Mouse (Mus musculus) ZHBTc4 (cell line): ENCODE data around the gene Gm42791.

Source experiments
- DNase-seq: peaks from one replicate; pipeline ENCODE4 v3.0.0-alpha.2; 2011; ENCODE audit warnings: low read depth, low spot score

The Gm42791 gene

DNA sequence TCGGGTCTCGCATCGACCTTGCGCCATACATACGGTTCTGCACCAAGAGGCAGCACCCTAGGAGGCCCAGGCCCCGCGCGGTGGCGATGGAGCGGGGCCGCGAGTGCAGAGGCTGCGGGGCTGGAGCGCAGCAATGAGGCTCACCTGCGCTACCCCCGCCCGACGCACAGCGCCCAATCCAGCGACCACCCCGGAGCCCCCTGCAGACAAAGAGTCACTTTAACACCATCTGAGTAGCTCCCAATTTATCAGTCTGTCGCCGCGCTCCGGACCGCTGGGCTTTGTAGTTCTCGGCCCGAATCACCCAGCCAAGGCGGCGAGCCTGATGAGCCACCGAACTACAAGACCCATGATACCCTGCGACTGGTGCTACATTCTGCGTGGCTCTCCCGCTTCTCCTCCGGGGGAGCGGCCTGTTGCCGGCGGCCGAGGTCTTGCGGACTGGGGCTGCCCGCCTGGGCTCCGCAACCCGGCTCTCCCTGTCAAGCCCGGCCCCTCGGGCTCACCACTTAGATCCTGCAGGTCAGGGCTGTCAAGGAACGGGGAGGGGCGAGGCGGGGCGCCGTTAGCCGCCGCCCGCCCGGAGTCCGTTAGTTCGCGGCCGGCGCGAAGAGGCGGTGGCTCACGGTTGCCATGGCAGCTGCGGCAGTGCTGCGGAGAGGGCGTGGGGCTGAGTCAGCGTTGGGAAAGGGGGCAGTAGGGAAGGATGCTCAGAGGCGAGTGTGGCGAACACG lies 66.4 kb downstream of the Gm42791 start:
- DNase-seq: peak; percentile 98

DNA sequence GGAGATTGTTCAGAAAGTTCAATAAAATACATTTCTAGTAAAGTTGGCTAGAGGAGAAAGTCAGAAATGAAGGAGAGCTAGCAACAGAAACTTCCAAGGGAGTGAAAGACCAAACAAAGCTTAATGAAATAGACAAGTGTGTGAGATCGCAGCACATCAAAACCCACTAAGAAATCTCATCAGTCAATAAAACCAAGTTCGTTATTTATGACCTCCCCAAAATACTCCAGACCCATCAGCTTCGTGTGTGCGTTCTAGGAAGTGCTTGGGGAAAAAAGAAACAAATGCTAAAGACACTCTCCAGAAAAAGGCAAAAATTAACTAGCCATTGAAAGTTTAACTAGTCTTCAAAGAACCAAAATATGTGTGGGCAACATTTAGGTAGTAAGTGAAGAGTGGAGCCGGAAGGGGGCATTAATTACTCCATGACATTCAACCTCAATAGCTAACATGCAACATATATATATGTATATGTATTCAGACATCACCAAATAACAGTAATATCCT lies 67.2 kb downstream of the Gm42791 start:
- no peak for DNase-seq

DNA sequence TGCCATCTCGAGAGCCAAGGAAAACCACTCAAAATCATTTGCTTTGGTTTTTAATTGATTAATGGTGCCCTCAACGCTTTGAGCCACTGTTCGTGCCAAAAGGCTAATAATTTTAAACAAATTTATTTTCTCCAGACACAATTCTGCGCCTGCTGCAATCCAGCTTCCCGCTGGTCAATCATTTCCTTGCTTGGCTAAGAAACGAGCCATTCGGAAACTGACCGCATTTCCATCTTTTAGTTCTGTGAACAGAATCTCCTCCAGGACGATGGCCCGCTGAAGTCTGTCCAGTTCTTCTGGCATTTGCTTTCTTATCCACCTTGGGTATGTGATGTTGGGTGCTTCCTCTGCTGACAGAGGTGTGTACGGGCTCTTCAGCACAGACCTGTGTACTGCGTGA lies 70.4 kb downstream of the Gm42791 start:
- DNase-seq: no peak

DNA sequence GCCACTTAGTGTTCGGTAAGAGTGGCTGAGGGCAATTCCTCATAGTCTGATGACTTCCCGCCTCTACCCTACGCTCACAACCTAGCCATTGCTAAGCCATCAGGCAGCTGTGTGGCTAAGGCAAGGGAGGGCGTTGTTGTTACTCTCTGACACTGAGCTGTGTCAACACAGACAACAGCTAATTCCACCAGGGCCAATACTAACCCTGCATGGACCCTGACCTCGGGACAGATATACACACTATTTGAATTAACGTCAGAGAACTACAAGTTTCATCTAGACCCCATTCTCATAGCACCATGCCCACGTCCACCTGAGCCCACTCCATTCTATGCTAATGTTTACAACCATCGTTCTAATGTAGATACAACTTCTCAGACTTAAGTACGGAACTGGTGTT lies 70.9 kb downstream of the Gm42791 start:
- no peak for DNase-seq

DNA sequence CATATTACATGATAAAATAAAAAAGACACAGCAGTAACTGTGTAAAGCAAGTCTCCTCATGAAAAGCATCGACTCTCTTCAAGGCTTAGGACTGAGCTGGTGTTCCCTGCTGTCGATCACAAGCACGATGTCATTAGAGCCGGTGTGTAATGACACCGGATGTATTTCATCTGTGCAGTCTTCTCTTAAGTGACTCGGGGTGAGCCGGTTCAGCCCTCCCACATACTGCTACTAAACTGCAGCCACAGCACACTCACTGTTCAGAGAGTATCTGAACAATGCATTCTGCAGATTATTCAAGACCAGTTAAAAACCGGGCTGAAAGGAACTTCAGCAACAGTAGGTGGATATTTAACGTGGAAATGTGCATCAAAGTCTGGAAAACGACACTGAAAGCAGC lies 71.5 kb downstream of the Gm42791 start:
- no peak for DNase-seq

DNA sequence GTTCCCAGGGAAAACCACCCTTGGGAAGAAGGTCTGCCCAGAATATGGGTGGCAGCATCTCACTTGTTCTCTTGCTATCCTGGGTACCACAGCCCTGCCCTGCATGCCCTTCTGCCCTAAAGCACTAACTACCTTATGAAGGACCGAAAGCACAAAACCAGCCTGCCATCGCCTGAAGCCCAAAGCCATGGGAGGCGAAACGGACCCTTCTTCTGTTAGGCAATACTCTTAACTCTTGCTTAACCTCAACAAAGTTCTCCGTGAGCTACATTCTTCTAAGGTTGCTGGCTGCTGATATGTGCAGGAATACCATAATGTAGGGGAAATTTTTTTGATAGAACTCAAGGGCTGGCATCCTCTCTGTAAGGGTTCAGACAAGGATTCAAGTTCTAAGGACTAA lies 72.2 kb downstream of the Gm42791 start:
- no peak for DNase-seq

DNA sequence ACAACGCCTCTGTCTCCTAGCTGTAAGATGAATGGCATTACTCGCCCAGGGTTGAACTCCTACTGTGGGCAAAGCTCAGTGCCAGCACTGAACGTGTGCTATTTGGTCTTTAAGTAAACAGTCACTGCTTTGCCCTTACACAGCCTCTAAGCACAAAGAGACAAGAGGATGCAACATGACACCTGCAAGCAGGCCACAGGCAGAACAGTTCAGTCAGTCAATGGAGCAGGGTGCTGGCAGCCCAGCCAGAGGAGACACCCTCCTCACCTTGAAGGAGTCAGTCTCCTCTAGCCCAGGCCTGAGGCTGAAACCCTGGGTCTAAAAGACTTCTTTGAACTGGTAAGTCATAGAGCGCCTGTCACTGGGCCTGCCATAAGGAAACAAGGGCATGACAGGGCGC lies 76.9 kb downstream of the Gm42791 start:
- DNase-seq: peak; percentile 48

DNA sequence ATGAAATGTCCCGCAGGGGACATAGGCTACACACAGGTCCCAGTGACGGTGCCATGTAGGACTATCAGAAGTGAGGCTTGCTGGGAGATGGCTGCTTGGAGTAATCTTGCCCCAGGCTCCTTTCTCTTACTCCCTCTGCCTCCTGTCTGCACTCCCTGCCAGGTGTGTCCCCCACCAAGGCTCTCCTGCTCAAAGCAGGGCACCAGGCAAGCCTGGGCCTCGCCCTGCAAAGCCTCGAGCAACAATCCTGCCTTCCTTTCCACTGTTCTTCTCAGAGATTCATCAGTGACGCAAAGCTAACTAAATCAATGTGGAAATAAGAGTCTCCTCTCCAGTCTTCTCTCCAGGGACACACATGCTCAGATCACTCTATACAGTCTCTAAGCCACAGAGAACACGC lies 78.2 kb downstream of the Gm42791 start:
- no peak for DNase-seq

DNA sequence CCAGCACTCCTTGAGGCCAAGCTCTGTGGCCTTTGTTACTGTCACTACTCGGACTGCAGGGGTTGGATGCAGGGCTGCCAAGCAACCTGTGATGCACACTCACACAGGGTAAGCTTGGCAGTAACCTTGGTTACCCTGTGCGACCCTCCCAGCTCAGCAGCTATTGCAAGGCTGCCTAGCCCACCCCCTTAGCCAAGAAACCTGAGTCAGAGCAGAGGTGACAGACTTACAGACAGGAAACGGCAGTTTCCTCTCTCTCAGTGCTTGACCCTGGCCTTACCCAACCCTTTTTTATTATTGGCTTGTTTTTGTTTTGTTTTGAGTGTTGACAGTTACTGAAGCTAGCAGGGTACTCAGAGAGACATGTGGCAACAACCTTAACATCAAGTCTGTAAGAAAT lies 82.7 kb downstream of the Gm42791 start:
- DNase-seq: no peak

DNA sequence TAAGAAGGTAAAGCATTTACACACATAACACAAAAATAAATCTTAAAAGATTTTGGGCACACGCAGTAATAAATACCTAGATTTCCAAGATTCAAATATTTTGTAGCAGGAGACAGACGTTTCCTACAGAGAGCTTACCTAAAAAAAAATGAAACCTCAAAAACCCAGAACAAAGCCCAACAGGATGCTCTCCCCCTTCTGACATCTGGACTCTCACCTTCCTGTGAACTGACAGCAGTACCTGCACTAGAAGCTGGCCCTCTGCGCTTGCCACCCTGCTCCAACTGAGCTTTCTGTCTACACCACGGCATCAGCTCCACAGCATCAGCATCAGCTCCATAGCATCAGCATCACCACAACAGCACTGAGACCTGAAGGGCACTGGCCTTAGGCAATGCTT lies 84.9 kb downstream of the Gm42791 start:
- DNase-seq: no peak

DNA sequence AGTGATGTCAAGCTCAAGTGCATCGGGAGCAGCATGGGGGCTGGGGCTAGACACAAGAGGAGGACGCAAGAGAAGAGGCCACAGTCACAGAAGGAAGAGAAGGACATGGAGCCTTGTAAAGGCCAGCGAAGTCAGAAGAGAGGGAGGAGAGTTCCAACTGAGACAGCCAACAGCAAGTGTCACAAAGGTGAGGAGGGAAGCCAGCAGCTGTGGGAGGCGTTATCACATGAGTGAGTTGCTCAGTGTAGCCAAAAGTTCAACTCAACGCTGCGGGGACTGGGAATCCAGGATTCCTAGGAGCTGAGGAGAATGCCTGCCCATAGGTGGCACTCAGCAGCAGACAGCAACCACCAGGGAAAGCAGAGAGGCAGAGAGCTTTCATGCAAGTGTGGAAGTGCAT lies 85.5 kb downstream of the Gm42791 start:
- peak; percentile 47 for DNase-seq

DNA sequence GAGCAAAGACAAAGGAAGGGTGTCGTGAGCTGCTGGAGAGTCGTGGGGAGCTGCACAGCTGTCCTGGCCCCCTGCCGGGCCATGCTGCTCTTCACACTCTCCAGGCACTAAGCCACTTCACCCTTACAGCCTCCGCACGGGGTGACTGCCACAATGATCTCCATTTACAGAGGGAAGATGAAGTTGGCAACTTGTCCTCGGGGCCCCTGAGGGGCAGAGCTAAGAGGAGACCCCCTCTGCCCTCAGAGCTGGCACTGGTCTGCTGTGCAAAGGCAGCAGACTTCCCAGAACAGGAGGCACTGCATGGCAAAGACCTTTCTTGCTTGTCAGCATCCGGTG lies 85.9 kb downstream of the Gm42791 start:
- peak; percentile 74 for DNase-seq

DNA sequence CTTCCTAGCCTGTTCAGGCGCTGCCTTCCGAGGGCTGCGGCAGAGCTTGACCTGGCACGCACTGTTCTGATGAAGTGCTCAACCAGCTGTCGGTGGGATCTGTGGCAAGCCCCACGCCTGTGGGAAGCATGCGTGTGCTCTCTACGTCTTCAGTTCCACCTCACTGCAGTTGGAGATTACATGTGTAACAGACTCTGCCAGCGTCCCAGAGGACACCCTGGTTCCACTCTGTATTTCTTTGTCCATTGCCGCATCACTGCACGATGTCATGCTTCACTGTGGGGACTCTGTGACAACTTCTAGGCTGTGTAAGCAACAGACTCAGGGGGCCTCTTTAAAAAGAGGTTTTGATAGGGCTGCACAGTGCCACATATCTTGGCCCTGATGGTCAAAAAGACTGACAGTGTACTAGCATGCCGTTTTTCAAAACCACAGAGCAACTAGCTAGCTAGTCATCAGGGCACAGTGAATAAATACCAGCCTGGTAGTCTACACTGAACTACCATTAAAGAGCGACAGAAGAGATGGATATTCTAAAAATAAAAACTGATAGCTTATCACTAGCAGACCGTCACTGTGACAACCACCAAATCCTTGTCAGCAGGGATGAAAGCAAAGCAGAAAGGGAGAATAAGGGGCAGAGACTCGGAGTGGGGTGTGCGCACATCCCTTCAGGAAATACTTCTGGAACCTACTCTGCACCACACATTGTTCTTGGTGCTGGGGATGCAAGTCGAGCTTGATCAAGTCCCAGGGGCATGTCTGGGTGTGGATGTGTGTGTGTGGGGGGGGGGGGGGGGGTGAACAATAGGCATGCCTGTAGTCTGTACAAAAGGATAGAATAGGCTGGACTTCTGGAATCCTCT lies 86.5 kb downstream of the Gm42791 start:
- no peak for DNase-seq

DNA sequence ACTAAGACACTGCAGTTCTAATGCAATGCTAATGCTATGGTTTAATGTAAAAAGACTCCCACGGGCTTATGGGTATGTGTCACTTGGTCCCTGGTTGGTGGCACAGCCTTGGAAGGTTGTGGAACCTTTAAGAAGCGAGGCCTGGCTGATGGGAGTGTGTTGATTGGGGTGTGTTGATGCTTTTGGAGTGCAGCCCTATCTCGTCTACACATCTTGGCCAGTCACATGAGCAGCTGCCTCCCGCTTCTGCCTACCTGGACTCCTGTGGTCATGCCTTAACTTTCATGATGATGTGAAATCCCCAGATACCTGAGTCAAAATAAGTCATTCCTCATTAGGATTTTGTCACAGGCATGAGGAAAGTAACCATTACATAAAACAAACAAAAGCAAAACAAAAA lies 88.6 kb downstream of the Gm42791 start:
- DNase-seq: no peak

DNA sequence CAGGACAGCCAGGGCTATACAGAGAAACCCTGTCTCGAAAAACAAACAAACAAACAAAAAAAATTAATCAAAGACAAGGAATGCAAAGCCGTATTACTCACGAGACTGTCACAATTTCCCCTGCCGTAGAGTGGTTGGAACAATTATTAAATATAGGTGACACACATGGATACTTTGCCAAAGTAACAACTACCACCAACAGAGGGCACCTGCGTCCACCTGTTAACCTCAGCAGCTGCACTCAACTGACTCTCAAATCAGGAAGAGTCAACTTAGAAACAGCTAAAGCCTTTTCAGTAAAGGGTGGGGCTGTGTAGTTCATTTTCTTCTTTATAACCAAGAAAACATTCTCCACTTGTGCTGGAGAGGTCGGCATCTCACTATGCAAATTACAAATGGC lies 90.1 kb downstream of the Gm42791 start:
- DNase-seq: peak; percentile 55

DNA sequence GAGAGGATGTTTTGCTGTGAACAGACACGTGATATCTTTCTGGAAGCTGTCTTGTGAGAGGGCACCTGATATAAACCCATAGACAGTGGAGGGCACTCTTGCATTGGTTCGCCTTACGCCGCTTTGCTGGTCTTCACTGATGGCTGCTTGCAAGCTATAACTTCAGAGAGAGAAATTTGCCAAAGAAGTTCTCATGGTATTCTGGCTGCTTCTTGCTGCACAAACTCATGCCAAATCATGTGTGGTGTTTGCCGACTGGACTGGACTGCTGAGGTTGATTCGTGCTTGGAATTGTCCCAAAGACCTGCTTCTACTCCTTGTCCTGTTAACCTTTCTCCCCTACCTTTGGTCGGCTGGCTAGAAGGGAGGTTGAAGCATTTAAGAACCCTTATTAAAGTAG lies 95.6 kb downstream of the Gm42791 start:
- no peak for DNase-seq

DNA sequence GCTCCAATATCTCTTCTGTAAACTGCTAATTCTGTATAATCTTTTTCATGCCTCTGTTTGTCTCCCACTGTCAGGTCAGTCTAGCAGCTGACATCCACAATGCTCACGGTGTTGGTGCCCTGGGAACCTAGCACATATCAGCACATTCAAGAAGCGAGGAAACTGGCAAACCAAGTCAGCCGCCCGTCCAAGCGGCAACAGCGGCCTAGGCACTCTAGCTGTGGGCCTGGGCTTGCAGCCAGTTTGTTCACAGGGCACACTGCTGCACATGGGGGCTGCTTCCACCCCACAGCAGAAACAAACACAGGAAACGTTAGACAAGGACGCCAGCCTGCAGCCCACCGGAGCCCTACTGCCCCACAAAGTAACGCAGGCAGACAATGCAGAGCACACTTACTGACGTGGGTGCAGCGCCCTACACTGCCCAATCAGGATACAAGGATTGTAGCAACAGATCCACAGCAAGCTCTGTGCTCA lies 97.0 kb downstream of the Gm42791 start:
- no peak for DNase-seq

DNA sequence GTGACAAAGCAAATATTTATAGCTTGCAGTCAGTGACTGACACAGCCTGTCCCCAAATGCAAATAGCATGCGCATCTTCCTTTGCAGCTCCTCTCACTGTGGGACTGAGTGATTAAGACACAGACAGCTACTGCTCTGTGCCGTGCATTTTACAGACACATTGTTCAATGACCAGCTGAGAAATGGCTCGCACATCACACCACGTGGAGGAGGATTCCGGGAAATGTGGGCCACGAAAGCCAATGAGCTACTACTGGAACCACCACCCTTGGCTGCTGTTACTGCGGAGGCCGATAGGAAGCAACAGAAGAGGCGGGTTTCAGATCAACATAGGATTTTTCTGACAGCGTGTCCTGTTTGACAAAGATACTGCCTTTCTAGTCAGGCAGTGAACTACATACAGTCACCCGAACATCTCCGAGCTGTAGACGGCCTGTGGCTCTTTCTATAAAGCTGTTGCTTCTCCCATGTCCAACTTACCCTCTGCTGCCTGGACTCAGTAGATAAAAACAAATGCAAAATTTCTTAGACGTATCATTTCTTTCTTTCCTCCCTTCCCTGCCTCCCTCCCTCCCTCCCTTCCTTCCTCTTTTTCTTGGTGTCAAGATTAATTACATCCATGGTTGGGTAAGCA lies 97.8 kb downstream of the Gm42791 start:
- no peak for DNase-seq

DNA sequence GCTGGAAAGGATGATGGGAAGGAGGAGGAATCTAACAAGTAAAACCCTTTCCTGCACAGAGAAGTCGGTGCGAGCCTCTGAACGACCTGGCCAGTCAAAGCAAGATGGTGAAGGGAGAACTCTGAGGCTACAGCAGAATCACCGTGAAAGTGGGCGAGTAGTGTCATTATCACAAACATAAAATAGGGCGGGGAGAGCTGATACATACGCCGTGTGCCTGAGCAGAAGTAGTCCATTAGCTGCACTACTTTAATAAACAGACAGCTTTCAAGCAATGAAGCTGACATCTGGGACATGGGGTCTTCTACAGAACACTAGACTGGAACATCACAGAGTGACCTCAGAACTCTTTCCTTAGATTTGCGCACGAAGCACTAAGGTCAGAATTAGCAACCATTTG lies 98.4 kb downstream of the Gm42791 start:
- DNase-seq: no peak

DNA sequence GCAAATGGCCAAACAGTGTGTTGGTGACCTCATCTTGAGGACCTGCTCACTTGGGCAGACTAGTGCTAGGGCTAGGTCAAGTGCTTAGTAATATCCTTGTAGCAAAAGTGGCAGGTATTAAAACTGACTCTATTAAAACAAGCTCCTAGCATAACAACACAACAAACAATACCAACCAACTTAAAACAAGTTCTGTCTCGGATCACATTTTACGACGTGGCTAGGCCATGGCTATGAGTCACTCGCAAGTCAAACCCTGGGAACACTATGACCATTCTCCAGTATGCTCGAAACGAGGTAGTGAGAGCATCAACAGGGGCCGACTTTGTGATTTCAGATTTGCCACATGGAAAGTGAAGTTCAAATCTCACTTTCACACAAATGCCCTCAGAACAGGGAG lies 99.1 kb downstream of the Gm42791 start:
- no peak for DNase-seq

DNA sequence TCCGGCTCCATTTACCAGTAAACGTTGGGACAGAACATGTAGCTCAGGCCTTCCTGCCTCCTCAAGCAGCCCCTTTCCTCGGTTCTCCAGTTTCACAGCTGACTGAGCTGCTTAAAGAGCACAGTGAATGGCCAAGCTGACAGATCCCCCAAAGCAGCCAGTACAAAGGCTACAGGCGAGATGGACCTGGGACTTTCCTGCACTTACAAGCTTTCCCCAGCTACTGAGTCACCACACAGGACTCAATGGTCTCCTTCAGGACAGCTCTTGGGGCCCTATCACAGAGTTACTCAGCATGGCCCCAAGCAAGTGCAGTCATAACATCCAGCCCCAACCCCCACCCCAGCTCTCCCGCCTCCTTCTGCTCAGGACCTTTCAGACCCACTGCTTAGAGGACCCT lies 99.9 kb downstream of the Gm42791 start:
- no peak for DNase-seq

DNA sequence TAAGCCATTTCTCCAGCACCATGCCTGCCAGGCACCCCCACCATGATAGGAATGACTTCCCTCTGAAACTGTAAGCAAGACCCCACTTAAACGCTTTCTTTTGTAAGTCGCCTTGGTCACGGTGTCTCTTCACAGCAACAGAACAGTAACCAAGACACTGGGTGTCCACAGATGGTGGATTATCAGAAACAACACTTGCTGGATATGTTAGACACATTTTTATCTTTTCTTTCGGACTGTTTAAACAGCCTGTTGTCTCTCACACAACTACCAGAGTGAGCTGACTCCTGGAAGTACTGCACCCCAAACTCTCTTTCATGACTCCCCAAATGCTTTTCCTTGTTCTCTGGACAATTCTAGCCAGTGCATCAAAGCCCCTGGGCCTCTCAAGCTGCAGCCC lies 104.7 kb downstream of the Gm42791 start:
- no peak for DNase-seq

DNA sequence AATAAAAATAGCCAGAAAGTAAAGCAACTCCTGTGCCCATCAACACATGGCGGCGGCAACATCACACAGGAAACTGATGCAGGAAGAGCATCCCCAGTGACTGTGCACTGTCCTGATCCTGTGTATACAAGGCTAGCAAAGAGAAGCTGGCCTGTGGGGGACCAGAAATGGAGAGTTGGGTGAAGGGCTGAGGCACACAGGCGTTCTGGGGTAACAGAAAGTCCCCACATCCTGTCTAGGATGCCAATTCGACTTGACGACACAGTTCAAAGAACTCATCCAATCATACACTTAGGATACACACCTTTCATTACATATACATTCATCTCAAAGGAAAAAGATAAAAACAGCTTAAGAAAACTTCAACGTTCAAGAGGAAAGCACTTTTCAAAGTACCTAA lies 106.9 kb downstream of the Gm42791 start:
- no peak for DNase-seq
